Mouse (Mus musculus) duodenum, adult 2 months (tissue): Measurements from ENCODE around the gene Cd4. TPM values are rescaled to one million over a fixed set of nuclear protein-coding genes. Genes with fewer than 3 reads are reported as not detected.

Experiments
- polyA plus RNA-seq: library from polyadenylated mRNA; depleted of rRNA; stranded (reverse); fragments of >200 nt; gene quantifications from 2 replicates; pipeline ENCODE4 v1.2.3, GENCODE M21; 2012; ENCODE audit warnings: low replicate concordance; rRNA removed

Gene Cd4
- polyA plus RNA-seq, result 2.8 and 4.7 TPM in 2 replicates

GRCm38 (mm10) chr6:124887986-124888385 lies at the start of gene Cd4:
Gene Cd4 (minus strand): TSS chr6:124888221.

GRCm38 (mm10) chr6:124930754-124931524 lies 42.9 kb upstream of the Cd4 start, which contains the start of gene Mlf2:
Gene Mlf2 (plus strand): TSS chr6:124931386.

GRCm38 (mm10) chr6:124919695-124920317 lies 31.8 kb upstream of the Cd4 start, which contains the start of gene Ptms:
Gene Ptms (minus strand): TSS chr6:124920103.

GRCm38 (mm10) chr6:124911533-124912218 lies 23.7 kb upstream of the Cd4 start, which contains the start of gene Lag3:
Gene Lag3 (minus strand): TSS chr6:124911705.

GRCm38 (mm10) chr6:124863658-124864298 lies 24.2 kb downstream of the Cd4 start, which contains the start of gene Gpr162:
Gene Gpr162 (minus strand): TSS chr6:124863983.

GRCm38 (mm10) chr6:124856916-124857839 lies 30.8 kb downstream of the Cd4 start, which contains the start of gene P3h3:
Gene P3h3 (minus strand): TSS chr6:124857752.

GRCm38 (mm10) chr6:124840241-124841167 lies 47.5 kb downstream of the Cd4 start, which contains the start of gene Gnb3:
Gene Gnb3 (minus strand): TSS chr6:124840275.

GRCm38 (mm10) chr6:124828868-124829798 lies 58.9 kb downstream of the Cd4 start, which contains the start of the genes Usp5 and Cdca3:
Gene Usp5 (minus strand): TSS chr6:124829484.
Gene Cdca3 (plus strand): TSS chr6:124829547.

Other genes starting within 250 kb of the Cd4 start
- gene Lpcat3, start 225.2 kb downstream of the Cd4 start, polyA plus RNA-seq, result 200 and 320 TPM in 2 replicates
- gene Emg1, start 176.0 kb downstream of the Cd4 start, polyA plus RNA-seq, result 21.0 and 23.1 TPM in 2 replicates
- 163 and 179 TPM in 2 replicates for gene Phb2, start 175.9 kb downstream of the Cd4 start, polyA plus RNA-seq
- 18.0 and 22.1 TPM in 2 replicates for gene Ptpn6, start 149.5 kb downstream of the Cd4 start, polyA plus RNA-seq
- 113 and 151 TPM in 2 replicates for gene Grcc10, start 146.8 kb downstream of the Cd4 start, polyA plus RNA-seq
- gene Gm45234, start 132.2 kb downstream of the Cd4 start, polyA plus RNA-seq, result not detected in 2 replicates
- gene Atn1, start 131.7 kb downstream of the Cd4 start, polyA plus RNA-seq, result 60.0 and 70.5 TPM in 2 replicates
- gene Eno2, start 118.5 kb downstream of the Cd4 start, polyA plus RNA-seq, result 2.6 and 3.2 TPM in 2 replicates
- 0.09 and 0.30 TPM in 2 replicates for gene Lrrc23, start 108.5 kb downstream of the Cd4 start, polyA plus RNA-seq
- 21.3 and 42.0 TPM in 2 replicates for gene Spsb2, start 79.6 kb downstream of the Cd4 start, polyA plus RNA-seq
- gene Tpi1, start 73.9 kb downstream of the Cd4 start, polyA plus RNA-seq, result 448 and 753 TPM in 2 replicates
- 41.6 and 63.1 TPM in 2 replicates for gene Usp5, start 58.7 kb downstream of the Cd4 start, polyA plus RNA-seq
- gene Cdca3, start 58.7 kb downstream of the Cd4 start, polyA plus RNA-seq, result 53.1 and 53.5 TPM in 2 replicates
- gene Gnb3, start 47.9 kb downstream of the Cd4 start, polyA plus RNA-seq, result 0.14 and 0.31 TPM in 2 replicates
- 5.8 and 11.2 TPM in 2 replicates for gene P3h3, start 30.5 kb downstream of the Cd4 start, polyA plus RNA-seq
- gene Gpr162, start 24.2 kb downstream of the Cd4 start, polyA plus RNA-seq, result 0.65 and 1.6 TPM in 2 replicates
- gene Lag3, start 23.5 kb upstream of the Cd4 start, polyA plus RNA-seq, result 3.0 and 7.5 TPM in 2 replicates
- 874 and 2,100 TPM in 2 replicates for gene Ptms, start 31.9 kb upstream of the Cd4 start, polyA plus RNA-seq
- 369 and 581 TPM in 2 replicates for gene Mlf2, start 43.2 kb upstream of the Cd4 start, polyA plus RNA-seq
- 120 and 168 TPM in 2 replicates for gene Cops7a, start 77.3 kb upstream of the Cd4 start, polyA plus RNA-seq
- gene Pianp, start 108.5 kb upstream of the Cd4 start, polyA plus RNA-seq, result 3.2 and 4.2 TPM in 2 replicates
- gene Zfp384, start 120.9 kb upstream of the Cd4 start, polyA plus RNA-seq, result 34.6 and 47.6 TPM in 2 replicates
- gene Ing4, start 151.5 kb upstream of the Cd4 start, polyA plus RNA-seq, result 32.0 and 39.8 TPM in 2 replicates
- gene Acrbp, start 161.5 kb upstream of the Cd4 start, polyA plus RNA-seq, result 11.1 and 17.9 TPM in 2 replicates
- gene Lpar5, start 179.7 kb upstream of the Cd4 start, polyA plus RNA-seq, result 129 and 167 TPM in 2 replicates
- 19.3 and 20.9 TPM in 2 replicates for gene Chd4, start 207.8 kb upstream of the Cd4 start, polyA plus RNA-seq
- 6.3 and 8.1 TPM in 2 replicates for gene Nop2, start 243.7 kb upstream of the Cd4 start, polyA plus RNA-seq